15 mouse cellular contexts compared by ENCODE assay signal in genomic region chr4:109017441-109017840, GRCm38 (mm10). TPM values are rescaled to one million over a fixed set of nuclear protein-coding genes. Genes with fewer than 3 reads are reported as not detected.
DNase-seq lines count a peak whose midpoint lies in the region; ATAC-seq and TF ChIP-seq lines count a peak whose summit lies in the region.
"Had no signal": no experiment of that assay in that cellular context is flagged by ENCODE, and none has a peak within 500 bp of the region (broad histone marks: within the 10 kb centered on the region; RNA-seq: fewer than 3 reads in every experiment).

No protein-coding gene starts in this region.

- intact Hi-C loops in gastrocnemius, adult 2 months (cut with DNase I) = loop anchor here (5.0 kb wide), 1 partner anchor 145 kb away; no protein-coding TSS in a partner anchor

- no peak for TF ChIP-seq RAD21 in CH12.LX (IDR thresholded peaks at IDR 0.05; ENCODE audit: low read depth, low read length)

- H3K27me3 ChIP-seq in kidney, embryonic 16.5 days (ENCODE audit: insufficient read depth, low read length) = no peaks in the 10 kb centered on the region
- H3K27me3 ChIP-seq in CH12.LX (replicated peaks) = no peaks in the 10 kb centered on the region
- H3K27me3 ChIP-seq: heart, embryonic 13.5 days; hindbrain, embryonic 13.5 days had no signal

- 74% methylated on average over 7 of the region's 7 CpGs for WGBS in kidney, embryonic 16.5 days

- no peak overlapping the region for H3K9ac ChIP-seq in kidney, embryonic 16.5 days (replicated peaks; ENCODE audit: low read length)
- H3K9ac ChIP-seq in CH12.LX (ENCODE audit: insufficient read depth, low read depth) = no peak overlapping the region
- H3K9ac ChIP-seq: heart, embryonic 13.5 days; hindbrain, embryonic 13.5 days had no signal

- dilution Hi-C loops in CH12.LX (cut with MboI; ENCODE audit: extremely low pct_ligation_motif_present, extremely low pct_unique_long_range_greater_than_20kb, low sequenced_read_pairs) = no loop called here

- peaks cover 2% of the 10 kb centered on the region for H3K79me2 ChIP-seq in CH12.LX (replicated peaks; ENCODE audit: control insufficient read depth, extremely low read depth, insufficient read depth, poor library complexity, severe bottlenecking)

- DNase-seq in kidney, adult 11 months = peak; percentile 62
- peak; percentile 35 for DNase-seq in CH12.LX (ENCODE audit: extremely low read depth)
- peak; percentile 85 for DNase-seq in gastrocnemius, adult 2 months
- peak; percentile 18 to 37 for DNase-seq in kidney, postnatal 4 days
- DNase-seq in thymus, postnatal 10 days (ENCODE audit: low spot score in 2 of 2) = no peak
- DNase-seq in spleen, adult 18-20 months = no peak
- no peak for DNase-seq in layer of hippocampus, adult 2 months (ENCODE audit: low spot score in 2 of 2)
- DNase-seq: adrenal gland, postnatal 25 days; retina, postnatal 1 day; thymus, postnatal 36 days had no signal

- TF ChIP-seq CTCF in CH12.LX (conservative IDR thresholded peaks at IDR 0.05 in 1 of 2, IDR thresholded peaks at IDR 0.05 in 1 of 2; ENCODE audit: low read depth in 2 of 2, low read length in 2 of 2) = no peak
- TF ChIP-seq CTCF in gastrocnemius, adult 2 months (IDR thresholded peaks at IDR 0.05) = no peak
- no peak for TF ChIP-seq CTCF in layer of hippocampus, adult 2 months (conservative IDR thresholded peaks at IDR 0.05)

- no peak for TF ChIP-seq POLR2A in CH12.LX (IDR thresholded peaks at IDR 0.05; ENCODE audit: low read depth, low read length)

- H3K27ac ChIP-seq in kidney, embryonic 16.5 days (ENCODE audit: low read length) = no peak overlapping the region
- H3K27ac ChIP-seq in CH12.LX (ENCODE audit: insufficient read depth, low read depth) = no peak overlapping the region
- H3K27ac ChIP-seq in gastrocnemius, adult 2 months = peak overlapping the region; percentile 85
- no peak overlapping the region for H3K27ac ChIP-seq in layer of hippocampus, adult 2 months
- H3K27ac ChIP-seq: heart, embryonic 13.5 days; hindbrain, embryonic 13.5 days; kidney, postnatal 0 days had no signal

- H3K9me3 ChIP-seq in kidney, embryonic 16.5 days (ENCODE audit: low read length) = no peaks in the 10 kb centered on the region
- H3K9me3 ChIP-seq in CH12.LX (replicated peaks; ENCODE audit: low read length) = no peaks in the 10 kb centered on the region
- H3K9me3 ChIP-seq: heart, embryonic 13.5 days; hindbrain, embryonic 13.5 days had no signal

- H3K4me2 ChIP-seq in kidney, embryonic 16.5 days (replicated peaks; ENCODE audit: low read depth, low read length) = no peak overlapping the region
- no peak overlapping the region for H3K4me2 ChIP-seq in CH12.LX (ENCODE audit: insufficient read depth, low read depth, poor library complexity, severe bottlenecking)
- H3K4me2 ChIP-seq: heart, embryonic 13.5 days; hindbrain, embryonic 13.5 days; midbrain, embryonic 11.5 days had no signal

- peaks cover 10% of the 10 kb centered on the region for H3K36me3 ChIP-seq in kidney, embryonic 16.5 days (ENCODE audit: insufficient read depth, low read length)
- H3K36me3 ChIP-seq in CH12.LX (replicated peaks in 1 of 2; ENCODE audit: control insufficient read depth in 1 of 2, insufficient read depth in 1 of 2, low read length in 1 of 2) = peaks cover 24 to 62% of the 10 kb centered on the region in 2 experiments

- no peak for ATAC-seq in kidney, embryonic 16.5 days (ENCODE audit: low FRiP score, low TSS enrichment)

- H3K4me1 ChIP-seq in kidney, embryonic 16.5 days (ENCODE audit: insufficient read depth, low read length) = no peaks in the 10 kb centered on the region
- H3K4me1 ChIP-seq in CH12.LX (ENCODE audit: control insufficient read depth in 1 of 2, insufficient read depth in 2 of 2) = peaks cover 0 to 23% of the 10 kb centered on the region in 2 experiments; a peak in 2 of 4 replicates
- H3K4me1 ChIP-seq: heart, embryonic 13.5 days; hindbrain, embryonic 13.5 days had no signal

- no peak; the same call in 1 of the 2 replicates for TF ChIP-seq EP300 in CH12.LX (IDR thresholded peaks at IDR 0.05; ENCODE audit: low read length)

- in situ Hi-C loops in CH12.LX (cut with MboI; ENCODE audit: low pct_ligation_motif_present, low pct_unique_long_range_greater_than_20kb, low sequenced_read_pairs) = no loop called here

- no peak overlapping the region for H3K4me3 ChIP-seq in kidney, embryonic 16.5 days (ENCODE audit: low read length)
- no peak overlapping the region for H3K4me3 ChIP-seq in CH12.LX (replicated peaks in 1 of 3; ENCODE audit: low read depth in 2 of 3, low read length in 2 of 3, poor library complexity in 1 of 3)
- H3K4me3 ChIP-seq in gastrocnemius, adult 2 months = peak overlapping the region; percentile 58
- no peak overlapping the region for H3K4me3 ChIP-seq in layer of hippocampus, adult 2 months
- H3K4me3 ChIP-seq: heart, embryonic 13.5 days; hindbrain, embryonic 13.5 days had no signal

TF ChIP-seq in CH12.LX, 34 proteins besides CTCF, POLR2A, EP300 and RAD21:
- peak; percentile 35; the same call in 1 of the 2 replicates for TF ChIP-seq TCF12 (IDR thresholded peaks at IDR 0.05; ENCODE audit: low read depth, low read length)
- TF ChIP-seq MYC (IDR thresholded peaks at IDR 0.05; ENCODE audit: low read depth, low read length) = no peak
- TF ChIP-seq SMC3 (IDR thresholded peaks at IDR 0.05; ENCODE audit: low read depth, low read length) = no peak
- TF ChIP-seq USF2 (conservative IDR thresholded peaks at IDR 0.05; ENCODE audit: low read depth, low read length) = no peak
- TF ChIP-seq ZKSCAN1 (IDR thresholded peaks at IDR 0.05; ENCODE audit: borderline replicate concordance, low read depth, low read length) = no peak
- peak; percentile 30; the same call in 1 of the 2 replicates for TF ChIP-seq IRF4 (IDR thresholded peaks at IDR 0.05; ENCODE audit: low read depth, low read length)

RNA-seq across cellular contexts. Expression of gene Nrd1, which starts 17.0 kb away (rescaled TPM):
- 65.0 and 65.1 TPM in 2 replicates for polyA plus RNA-seq in kidney, embryonic 16.5 days (2015; fragmentation: Nextera tagmentation; extraction: Ambion mirVana)
- total RNA-seq in CH12.LX (2012; rRNA removed) (37.7 and 41.9 TPM in 2 replicates), CH12.LX (2014; rRNA removed) (83.8 and 104 TPM in 2 replicates)
- polyA plus RNA-seq in CH12.LX (2012; ENCODE audit: insufficient read length, low read depth) = 144 and 147 TPM in 2 replicates
- 100 to 1,000 TPM; 150 to 175 TPM for total RNA-seq in gastrocnemius, adult 2 months (2021)
- 100 to 1,000 TPM; 121 to 130 TPM for total RNA-seq in layer of hippocampus, adult 2 months (2021)

Comparison
In these comparisons a context has a peak if more than half of its experiments do, and no peak if none do; other contexts are left out.
1. DNase-seq: peak in kidney, adult 11 months (single experiment), CH12.LX (single experiment), gastrocnemius, adult 2 months (single experiment) and kidney, postnatal 4 days (2 of 2); none in thymus, postnatal 10 days (0 of 2), spleen, adult 18-20 months (0 of 2) and layer of hippocampus, adult 2 months (0 of 2).